Mouse (Mus musculus): ENCODE results near the gene Irgm2.

DNA sequence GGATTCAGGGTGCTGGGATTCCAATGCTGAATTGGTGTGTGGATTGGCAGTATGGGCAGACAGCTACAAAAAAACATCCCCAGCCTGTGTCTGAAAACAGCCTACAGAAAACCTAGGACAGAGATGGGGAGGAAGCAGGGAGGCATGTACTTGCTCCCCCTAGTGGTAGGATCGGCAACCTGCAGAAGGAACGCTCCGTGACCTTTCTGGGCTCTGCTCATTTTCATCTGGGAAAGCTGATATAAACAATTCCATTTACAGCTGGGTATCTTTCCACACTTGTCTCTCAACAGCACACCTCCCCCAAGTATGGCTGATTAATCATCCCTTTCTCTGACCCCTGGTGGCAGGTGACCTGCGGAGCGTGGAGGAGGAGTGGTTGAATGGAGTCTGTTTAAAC, 26.2 kb downstream of the Irgm2 start:
- TF ChIP-seq CTCF (IDR thresholded peaks at IDR 0.05) = peak; percentile 97
- no peak for TF ChIP-seq EP300 (IDR thresholded peaks at IDR 0.05)
